Mouse (Mus musculus): ENCODE measurements at regions not wholly inside any gene's neighbourhood (a gene's known extent, or its start where the extent isn't known, plus 50 kb on each side); places are given as distances from the start of the nearest gene placed in this dataset.
A peak's percentile ranks its signal among the peaks of the same experiment; 100 is the strongest.

DNA sequence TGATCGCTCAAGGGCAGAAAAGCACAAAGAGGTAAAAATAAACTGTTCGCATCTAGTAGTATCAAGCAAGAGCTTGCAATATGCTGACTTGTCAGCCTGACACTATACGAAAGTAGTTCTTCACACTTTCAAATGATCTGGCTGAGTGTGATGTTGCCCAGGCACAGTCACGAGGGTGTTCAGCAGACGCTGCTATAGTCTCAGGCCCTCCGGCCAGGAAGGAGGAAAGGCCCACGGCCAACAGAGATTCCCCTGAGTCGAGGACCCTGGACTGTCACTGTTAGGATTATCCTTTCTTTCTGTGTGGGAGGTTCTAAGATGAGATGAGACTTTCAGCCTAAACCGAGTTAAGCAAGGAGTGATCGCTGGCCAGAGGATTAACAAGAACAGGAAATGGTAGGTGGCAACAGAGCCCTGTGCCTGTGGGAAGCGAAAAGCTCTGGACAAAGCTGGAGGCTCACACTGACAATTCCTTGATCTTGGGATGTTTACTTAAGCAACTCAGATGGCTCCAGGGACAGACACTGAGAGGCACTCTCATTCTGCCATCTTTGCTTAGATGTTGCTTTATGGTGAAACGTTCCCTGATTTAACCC lies 137.5 kb upstream of the Cttnbp2 start:
- Histone ChIP-seq H3K27ac (no peak overlapping the region), H3K9me3 (ENCODE audit: low read length) (no peaks in the 10 kb centered on the region), H3K4me3 (ENCODE audit: low read length) (no peak overlapping the region), H3K27me3 (ENCODE audit: insufficient read depth, low read length) (no peaks in the 10 kb centered on the region), H3K4me1 (ENCODE audit: insufficient read depth, low read length) (no peaks in the 10 kb centered on the region), H3K4me2 (ENCODE audit: low read depth, low read length) (no peak overlapping the region), H3K9ac (replicated peaks; ENCODE audit: low read length) (no peak overlapping the region), H3K36me3 (ENCODE audit: insufficient read depth, low read length) (no peaks in the 10 kb centered on the region)
- DNase-seq (ENCODE audit: low spot score): no peak
- ATAC-seq: no peak
- TF ChIP-seq CTCF (IDR thresholded peaks at IDR 0.05; ENCODE audit: low read depth): no peak
- 79% methylated on average over 12 of the region's 12 CpGs for whole genome bisulfite sequencing

DNA sequence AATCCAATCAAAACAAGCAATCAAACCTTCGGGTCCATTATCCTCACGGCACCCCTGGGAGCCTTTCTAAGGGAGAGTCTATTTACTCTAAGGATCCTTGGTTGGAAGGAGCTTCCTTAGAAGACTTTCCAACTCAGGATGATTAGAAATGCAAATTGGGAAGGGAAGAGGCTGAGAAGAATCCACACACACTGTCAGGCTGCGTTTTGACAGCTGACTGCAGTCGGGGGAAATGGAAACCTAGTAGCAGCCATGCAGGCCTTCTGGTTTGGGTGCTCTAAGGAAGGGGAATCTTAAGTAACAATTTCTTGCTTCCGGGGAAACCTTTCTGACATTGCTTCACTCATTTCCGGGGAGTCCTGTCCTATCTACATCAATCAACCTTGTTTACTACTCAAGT lies 139.6 kb upstream of the Cttnbp2 start:
- no peak for TF ChIP-seq CTCF (IDR thresholded peaks at IDR 0.05; ENCODE audit: low read depth)
- no peak for ATAC-seq
- DNase-seq (ENCODE audit: low spot score): peak; percentile 12
- Histone ChIP-seq H3K4me3 (ENCODE audit: low read length) (no peak overlapping the region), H3K4me2 (ENCODE audit: low read depth, low read length) (no peak overlapping the region), H3K36me3 (ENCODE audit: insufficient read depth, low read length) (no peaks in the 10 kb centered on the region), H3K9me3 (ENCODE audit: low read length) (no peaks in the 10 kb centered on the region), H3K9ac (replicated peaks; ENCODE audit: low read length) (no peak overlapping the region), H3K27ac (no peak overlapping the region), H3K4me1 (ENCODE audit: insufficient read depth, low read length) (no peaks in the 10 kb centered on the region), H3K27me3 (ENCODE audit: insufficient read depth, low read length) (no peaks in the 10 kb centered on the region)
- 43% methylated on average over 6 of the region's 6 CpGs for WGBS

DNA sequence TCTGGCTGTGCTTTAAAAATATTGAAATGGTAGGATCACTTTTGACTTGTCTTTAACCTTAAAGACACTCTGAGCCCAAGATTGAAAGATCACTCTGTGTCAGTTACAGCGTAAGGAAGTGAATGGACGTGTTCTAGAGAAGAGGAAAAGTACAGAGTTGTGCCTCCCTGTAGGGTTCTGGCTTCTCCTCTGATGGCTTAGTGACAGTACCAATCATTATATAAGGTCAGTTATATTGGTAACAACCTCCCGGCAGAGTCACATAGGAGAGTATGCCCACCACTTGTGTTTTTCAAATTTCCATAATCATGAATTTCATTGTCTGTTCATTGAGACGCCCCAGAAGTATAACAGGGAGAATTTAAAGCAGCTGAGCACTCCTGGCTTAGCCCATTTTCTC lies 141.6 kb upstream of the Cttnbp2 start:
- no peaks in the 10 kb centered on the region for H3K4me1 ChIP-seq (ENCODE audit: insufficient read depth, low read length)
- H3K27ac ChIP-seq: no peak overlapping the region
- ATAC-seq (no peak), DNase-seq (ENCODE audit: low spot score) (no peak)
- H3K4me3 ChIP-seq (ENCODE audit: low read length): no peak overlapping the region
- no peak overlapping the region for H3K4me2 ChIP-seq (ENCODE audit: low read depth, low read length)
- no peak overlapping the region for H3K9ac ChIP-seq (replicated peaks; ENCODE audit: low read length)
- no peaks in the 10 kb centered on the region for H3K27me3 ChIP-seq (ENCODE audit: insufficient read depth, low read length)
- 59% methylated on average over 4 of the region's 4 CpGs for WGBS
- TF ChIP-seq CTCF (IDR thresholded peaks at IDR 0.05; ENCODE audit: low read depth): no peak
- H3K36me3 ChIP-seq (ENCODE audit: insufficient read depth, low read length): no peaks in the 10 kb centered on the region
- H3K9me3 ChIP-seq (ENCODE audit: low read length): no peaks in the 10 kb centered on the region

DNA sequence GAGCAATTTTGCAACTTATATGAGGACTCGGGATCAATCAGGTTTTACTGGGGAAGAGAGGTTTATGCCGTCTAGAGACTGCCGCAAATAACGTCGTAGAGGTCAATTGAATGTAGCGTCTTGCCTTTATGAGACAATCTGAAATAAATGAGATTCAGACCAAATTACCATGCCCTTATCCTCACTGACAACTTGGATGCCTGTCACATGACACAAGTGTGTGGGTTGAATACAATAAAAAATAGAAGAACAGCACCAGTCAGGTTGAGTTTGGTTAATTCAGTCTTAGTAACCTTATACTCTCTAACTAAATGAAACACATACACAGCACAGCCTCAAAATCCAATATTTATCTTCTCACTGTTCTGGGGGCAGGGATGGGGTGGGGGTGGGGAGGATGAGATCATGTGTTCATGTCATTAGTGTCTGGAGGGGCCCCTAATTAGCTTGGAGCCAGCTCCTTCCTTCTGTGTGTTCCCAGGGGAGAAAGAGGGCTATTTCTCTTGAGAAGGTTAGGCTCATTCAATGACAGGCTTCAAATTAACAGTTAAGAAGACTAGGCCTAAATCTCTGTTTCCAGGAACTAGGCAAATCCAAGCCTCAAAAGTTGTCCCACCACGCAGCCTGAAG lies 142.2 kb upstream of the Cttnbp2 start:
- H3K4me1 ChIP-seq (ENCODE audit: insufficient read depth, low read length): no peaks in the 10 kb centered on the region
- H3K4me3 ChIP-seq (ENCODE audit: low read length): no peak overlapping the region
- no peak overlapping the region for H3K9ac ChIP-seq (replicated peaks; ENCODE audit: low read length)
- WGBS: 78% methylated on average over 7 of the region's 7 CpGs
- H3K27ac ChIP-seq: no peak overlapping the region
- TF ChIP-seq CTCF (IDR thresholded peaks at IDR 0.05; ENCODE audit: low read depth): no peak
- ATAC-seq: no peak
- H3K4me2 ChIP-seq (ENCODE audit: low read depth, low read length): no peak overlapping the region
- no peaks in the 10 kb centered on the region for H3K36me3 ChIP-seq (ENCODE audit: insufficient read depth, low read length)
- H3K9me3 ChIP-seq (ENCODE audit: low read length): no peaks in the 10 kb centered on the region
- DNase-seq (ENCODE audit: low spot score): no peak
- H3K27me3 ChIP-seq (ENCODE audit: insufficient read depth, low read length): no peaks in the 10 kb centered on the region

DNA sequence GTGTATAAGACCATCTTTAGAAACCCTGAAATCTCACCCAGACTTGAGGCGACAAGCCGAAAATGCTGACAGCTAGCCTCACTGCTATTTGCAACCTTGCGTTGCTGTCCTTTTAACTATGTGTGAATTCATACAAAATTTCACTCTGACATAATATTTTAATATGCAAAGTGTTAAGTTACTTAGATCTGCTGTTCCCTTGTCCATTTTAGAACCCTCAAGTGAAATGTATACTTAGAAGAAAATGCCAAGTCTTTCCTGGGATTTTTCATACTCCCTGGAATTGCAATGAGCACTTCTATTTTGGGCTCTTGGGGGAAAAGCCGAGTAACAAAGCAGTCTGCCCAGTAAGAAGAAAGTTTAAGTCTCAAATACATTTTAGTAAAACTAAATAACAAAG lies 150.0 kb upstream of the Cttnbp2 start:
- H3K9ac ChIP-seq (replicated peaks; ENCODE audit: low read length): no peak overlapping the region
- H3K4me3 ChIP-seq (ENCODE audit: low read length): no peak overlapping the region
- H3K27ac ChIP-seq: no peak overlapping the region
- 86% methylated on average over 4 of the region's 4 CpGs for WGBS
- no peaks in the 10 kb centered on the region for H3K36me3 ChIP-seq (ENCODE audit: insufficient read depth, low read length)
- ATAC-seq: no peak
- no peak for DNase-seq (ENCODE audit: low spot score)
- no peak for TF ChIP-seq CTCF (IDR thresholded peaks at IDR 0.05; ENCODE audit: low read depth)
- no peaks in the 10 kb centered on the region for H3K9me3 ChIP-seq (ENCODE audit: low read length)
- no peaks in the 10 kb centered on the region for H3K27me3 ChIP-seq (ENCODE audit: insufficient read depth, low read length)
- H3K4me1 ChIP-seq (ENCODE audit: insufficient read depth, low read length): no peaks in the 10 kb centered on the region
- no peak overlapping the region for H3K4me2 ChIP-seq (ENCODE audit: low read depth, low read length)

DNA sequence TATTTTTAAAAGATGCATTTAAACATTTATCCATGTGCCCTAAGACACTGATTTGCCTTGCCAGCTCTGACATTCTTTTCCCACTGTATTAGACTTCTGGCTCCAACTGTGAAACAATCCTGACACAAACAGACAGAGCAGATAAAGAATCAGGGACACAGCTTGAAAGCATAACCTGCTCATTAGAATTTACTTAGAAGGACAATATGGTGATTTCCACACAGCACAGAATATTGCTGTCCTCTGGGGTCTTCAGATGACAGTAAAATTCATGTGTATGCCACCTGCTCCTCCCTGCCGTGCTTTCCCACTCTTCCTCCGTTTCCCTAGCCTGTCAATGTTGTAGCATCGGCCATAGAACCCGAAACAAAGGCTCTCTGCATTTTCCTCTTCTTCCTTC lies 151.3 kb upstream of the Cttnbp2 start:
- H3K9ac ChIP-seq (replicated peaks; ENCODE audit: low read length): no peak overlapping the region
- H3K36me3 ChIP-seq (ENCODE audit: insufficient read depth, low read length): no peaks in the 10 kb centered on the region
- H3K27ac ChIP-seq: no peak overlapping the region
- no peak overlapping the region for H3K4me3 ChIP-seq (ENCODE audit: low read length)
- no peaks in the 10 kb centered on the region for H3K4me1 ChIP-seq (ENCODE audit: insufficient read depth, low read length)
- no peak for DNase-seq (ENCODE audit: low spot score)
- ATAC-seq: no peak
- WGBS: 59% methylated on average over 4 of the region's 4 CpGs
- no peak for TF ChIP-seq CTCF (IDR thresholded peaks at IDR 0.05; ENCODE audit: low read depth)
- no peaks in the 10 kb centered on the region for H3K27me3 ChIP-seq (ENCODE audit: insufficient read depth, low read length)
- H3K9me3 ChIP-seq (ENCODE audit: low read length): no peaks in the 10 kb centered on the region
- H3K4me2 ChIP-seq (ENCODE audit: low read depth, low read length): no peak overlapping the region

DNA sequence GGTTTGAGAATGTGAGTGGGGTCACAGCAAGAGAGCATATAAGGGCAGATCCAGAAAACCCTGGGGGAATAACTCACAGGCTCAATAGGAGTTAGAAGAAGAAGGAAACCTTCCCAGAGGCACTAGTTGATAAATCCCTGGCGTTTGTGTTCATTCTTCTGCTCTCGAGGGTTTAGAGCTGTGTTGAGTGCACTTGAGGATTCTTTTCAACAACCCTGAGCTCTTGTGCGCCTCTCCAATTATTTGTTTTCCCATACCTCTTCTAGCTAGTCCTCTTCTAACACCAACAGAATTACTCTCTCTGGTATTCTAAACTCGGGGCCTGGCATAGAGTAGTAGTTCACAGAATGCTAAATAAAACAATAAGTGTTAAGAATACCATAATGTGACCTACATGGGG lies 151.9 kb upstream of the Cttnbp2 start:
- no peak for TF ChIP-seq CTCF (IDR thresholded peaks at IDR 0.05; ENCODE audit: low read depth)
- H3K4me3 ChIP-seq (ENCODE audit: low read length): no peak overlapping the region
- H3K9ac ChIP-seq (replicated peaks; ENCODE audit: low read length): no peak overlapping the region
- no peaks in the 10 kb centered on the region for H3K9me3 ChIP-seq (ENCODE audit: low read length)
- no peaks in the 10 kb centered on the region for H3K4me1 ChIP-seq (ENCODE audit: insufficient read depth, low read length)
- DNase-seq (ENCODE audit: low spot score) (no peak), ATAC-seq (no peak)
- H3K27ac ChIP-seq: no peak overlapping the region
- H3K27me3 ChIP-seq (ENCODE audit: insufficient read depth, low read length): no peaks in the 10 kb centered on the region
- no peaks in the 10 kb centered on the region for H3K36me3 ChIP-seq (ENCODE audit: insufficient read depth, low read length)
- no peak overlapping the region for H3K4me2 ChIP-seq (ENCODE audit: low read depth, low read length)
- 78% methylated on average over 4 of the region's 4 CpGs for WGBS
